Mouse (Mus musculus): ENCODE results near the gene Tarbp1. TPM values are rescaled to one million over a fixed set of nuclear protein-coding genes. Genes with fewer than 3 reads are reported as not detected.

Tarbp1 gene
- polyA plus RNA-seq, 1 experiment from 2014 or later, result 2.3 TPM

GRCm38 (mm10) chr8:126498465-126498864 lies 23.6 kb upstream of the Tarbp1 start:
- H3K27ac ChIP-seq (replicated peaks in 1 of 2; ENCODE audit: control insufficient read depth in 1 of 2, insufficient read depth in 1 of 2, low read depth in 2 of 2, low read length in 2 of 2), result peak overlapping the region in 1 of 2 experiments; percentile 66; a peak in 1 of 4 replicates
- H3K36me3 ChIP-seq (ENCODE audit: control insufficient read depth, insufficient read depth, low read length), result no peaks in the 10 kb centered on the region
- ATAC-seq (ENCODE audit: insufficient number of reproducible peaks, insufficient read depth, low FRiP score, low read depth), result no peak
- 57% methylated on average over 6 of the region's 6 CpGs for WGBS
- no peak overlapping the region; the same call in 1 of the 2 replicates for H3K4me2 ChIP-seq (ENCODE audit: low read length)
- no peaks in the 10 kb centered on the region for H3K9me3 ChIP-seq (ENCODE audit: control insufficient read depth, low read length)
- H3K27me3 ChIP-seq (ENCODE audit: control insufficient read depth, insufficient read depth, low read length), result no peaks in the 10 kb centered on the region
- peaks cover 14 to 17% of the 10 kb centered on the region in 2 experiments for H3K4me1 ChIP-seq (ENCODE audit: control insufficient read depth in 2 of 2, insufficient read depth in 2 of 2, low read length in 2 of 2)
- H3K9ac ChIP-seq (ENCODE audit: low read length), result 0 out of 2 replicates have a peak overlapping the region, but pooled peaks have one; percentile 67
- H3K4me3 ChIP-seq (ENCODE audit: control insufficient read depth in 1 of 2, insufficient read depth in 1 of 2, low read depth in 1 of 2, low read length in 2 of 2), result no peak overlapping the region

DNA sequence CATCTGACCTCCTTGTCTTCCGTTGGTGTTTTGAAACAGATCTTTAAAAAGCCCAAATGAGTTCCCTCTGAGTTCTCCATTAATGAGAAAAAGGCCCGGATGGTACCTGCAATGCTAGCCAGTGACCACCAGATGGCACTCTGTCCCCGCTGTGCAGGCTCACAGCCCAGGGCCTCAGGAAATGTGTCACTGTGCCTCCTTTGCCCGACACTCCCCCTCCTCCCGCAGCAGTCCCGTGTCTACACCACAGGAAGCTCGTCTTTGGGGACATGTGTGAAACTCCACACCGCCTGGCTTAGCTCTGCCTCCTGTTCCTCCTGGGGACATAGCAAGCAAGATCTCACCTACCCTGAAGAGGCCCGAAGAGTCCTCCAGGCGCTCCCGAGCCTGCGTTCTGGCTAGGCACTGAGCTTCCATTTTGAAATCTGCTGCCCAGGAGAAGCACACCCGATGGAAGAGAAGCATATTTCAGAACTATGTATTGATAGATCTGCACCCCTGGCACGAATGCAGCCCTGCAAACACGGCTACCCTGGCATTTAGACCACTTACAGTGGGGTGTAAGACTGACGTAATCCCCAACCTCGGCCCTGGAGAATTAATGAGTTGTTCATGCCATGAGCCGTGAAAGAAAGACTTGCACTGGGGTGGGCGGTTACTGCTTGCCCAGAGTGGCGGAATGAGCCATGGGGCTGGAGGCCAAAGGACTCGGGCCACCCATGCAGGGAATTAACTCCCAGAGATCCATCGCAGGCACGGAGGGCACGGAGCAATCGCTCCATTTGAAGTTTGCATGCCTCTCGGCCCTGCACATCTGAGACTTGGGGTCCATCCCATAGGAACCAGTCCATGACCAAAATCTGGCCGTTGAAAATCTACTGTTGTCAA lies 22.9 kb upstream of the Tarbp1 start:
- Histone ChIP-seq H3K27me3 (ENCODE audit: control insufficient read depth, insufficient read depth, low read length) (no peaks in the 10 kb centered on the region), H3K4me3 (ENCODE audit: control insufficient read depth in 1 of 2, insufficient read depth in 1 of 2, low read depth in 1 of 2, low read length in 2 of 2) (peak overlapping the region; percentile 22 to 40), H3K4me1 (ENCODE audit: control insufficient read depth in 2 of 2, insufficient read depth in 2 of 2, low read length in 2 of 2) (peaks cover 13 to 14% of the 10 kb centered on the region in 2 experiments), H3K36me3 (ENCODE audit: control insufficient read depth, insufficient read depth, low read length) (no peaks in the 10 kb centered on the region), H3K9me3 (ENCODE audit: control insufficient read depth, low read length) (no peaks in the 10 kb centered on the region), H3K27ac (replicated peaks in 1 of 2; ENCODE audit: control insufficient read depth in 1 of 2, insufficient read depth in 1 of 2, low read depth in 2 of 2, low read length in 2 of 2) (peak overlapping the region; percentile 66 to 79), H3K9ac (ENCODE audit: low read length) (peak overlapping the region; percentile 67), H3K4me2 (ENCODE audit: low read length) (peak overlapping the region; percentile 62)
- peak; percentile 72; the same call in 1 of the 2 replicates for ATAC-seq (ENCODE audit: insufficient number of reproducible peaks, insufficient read depth, low FRiP score, low read depth)
- 28% methylated on average over 27 of the region's 27 CpGs for WGBS

- Histone ChIP-seq H3K27ac (replicated peaks in 1 of 2; ENCODE audit: control insufficient read depth in 1 of 2, insufficient read depth in 1 of 2, low read depth in 2 of 2, low read length in 2 of 2) (peak overlapping the region in 1 of 2 experiments; percentile 66; a peak in 1 of 4 replicates), H3K36me3 (ENCODE audit: control insufficient read depth, insufficient read depth, low read length) (no peaks in the 10 kb centered on the region), H3K9me3 (ENCODE audit: control insufficient read depth, low read length) (no peaks in the 10 kb centered on the region), H3K4me2 (ENCODE audit: low read length) (no peak overlapping the region), H3K4me1 (ENCODE audit: control insufficient read depth in 2 of 2, insufficient read depth in 2 of 2, low read length in 2 of 2) (peaks cover 10 to 11% of the 10 kb centered on the region in 2 experiments), H3K27me3 (ENCODE audit: control insufficient read depth, insufficient read depth, low read length) (no peaks in the 10 kb centered on the region), H3K4me3 (ENCODE audit: control insufficient read depth in 1 of 2, insufficient read depth in 1 of 2, low read depth in 1 of 2, low read length in 2 of 2) (no peak overlapping the region), H3K9ac (ENCODE audit: low read length) (0 out of 2 replicates have a peak overlapping the region, but pooled peaks have one; percentile 6)
- WGBS, result 48% methylated on average over 5 of the region's 5 CpGs
- ATAC-seq (ENCODE audit: insufficient number of reproducible peaks, insufficient read depth, low FRiP score, low read depth), result no peak
Measured at GRCm38 (mm10) chr8:126496915-126497314, 22.1 kb upstream of the Tarbp1 start.

- Histone ChIP-seq H3K36me3 (ENCODE audit: control insufficient read depth, insufficient read depth, low read length) (no peaks in the 10 kb centered on the region), H3K9me3 (ENCODE audit: control insufficient read depth, low read length) (no peaks in the 10 kb centered on the region), H3K4me2 (ENCODE audit: low read length) (no peak overlapping the region), H3K27me3 (ENCODE audit: control insufficient read depth, insufficient read depth, low read length) (no peaks in the 10 kb centered on the region), H3K9ac (ENCODE audit: low read length) (no peak overlapping the region), H3K4me3 (ENCODE audit: control insufficient read depth in 1 of 2, insufficient read depth in 1 of 2, low read depth in 1 of 2, low read length in 2 of 2) (no peak overlapping the region), H3K4me1 (ENCODE audit: control insufficient read depth in 2 of 2, insufficient read depth in 2 of 2, low read length in 2 of 2) (peaks cover 10 to 11% of the 10 kb centered on the region in 2 experiments), H3K27ac (replicated peaks in 1 of 2; ENCODE audit: control insufficient read depth in 1 of 2, insufficient read depth in 1 of 2, low read depth in 2 of 2, low read length in 2 of 2) (no peak overlapping the region)
- ATAC-seq (ENCODE audit: insufficient number of reproducible peaks, insufficient read depth, low FRiP score, low read depth), result no peak
- 79% methylated on average over 12 of the region's 12 CpGs for WGBS
Measured at GRCm38 (mm10) chr8:126495461-126495860, 20.6 kb upstream of the Tarbp1 start.

GRCm38 (mm10) chr8:126494160-126495110 lies 19.6 kb upstream of the Tarbp1 start:
- H3K36me3 ChIP-seq (ENCODE audit: control insufficient read depth, insufficient read depth, low read length), result no peaks in the 10 kb centered on the region
- ATAC-seq (ENCODE audit: insufficient number of reproducible peaks, insufficient read depth, low FRiP score, low read depth), result no peak
- no peak overlapping the region for H3K9ac ChIP-seq (ENCODE audit: low read length)
- no peak overlapping the region for H3K4me2 ChIP-seq (ENCODE audit: low read length)
- peaks cover 10 to 11% of the 10 kb centered on the region in 2 experiments for H3K4me1 ChIP-seq (ENCODE audit: control insufficient read depth in 2 of 2, insufficient read depth in 2 of 2, low read length in 2 of 2)
- no peaks in the 10 kb centered on the region for H3K27me3 ChIP-seq (ENCODE audit: control insufficient read depth, insufficient read depth, low read length)
- no peak overlapping the region for H3K27ac ChIP-seq (replicated peaks in 1 of 2; ENCODE audit: control insufficient read depth in 1 of 2, insufficient read depth in 1 of 2, low read depth in 2 of 2, low read length in 2 of 2)
- no peaks in the 10 kb centered on the region for H3K9me3 ChIP-seq (ENCODE audit: control insufficient read depth, low read length)
- 75% methylated on average over 15 of the region's 15 CpGs for WGBS
- no peak overlapping the region for H3K4me3 ChIP-seq (ENCODE audit: control insufficient read depth in 1 of 2, insufficient read depth in 1 of 2, low read depth in 1 of 2, low read length in 2 of 2)

GRCm38 (mm10) chr8:126482938-126483337 lies 8.1 kb upstream of the Tarbp1 start:
- peaks cover 0 to 5% of the 10 kb centered on the region in 2 experiments; a peak in 1 of 4 replicates for H3K4me1 ChIP-seq (ENCODE audit: control insufficient read depth in 2 of 2, insufficient read depth in 2 of 2, low read length in 2 of 2)
- no peaks in the 10 kb centered on the region for H3K36me3 ChIP-seq (ENCODE audit: control insufficient read depth, insufficient read depth, low read length)
- H3K27me3 ChIP-seq (ENCODE audit: control insufficient read depth, insufficient read depth, low read length), result 0 out of 2 replicates have a peak, but pooled peaks cover 4% of the 10 kb centered on the region
- 6% methylated on average over 5 of the region's 5 CpGs for WGBS
- H3K9me3 ChIP-seq (ENCODE audit: control insufficient read depth, low read length), result no peaks in the 10 kb centered on the region
- H3K9ac ChIP-seq (ENCODE audit: low read length), result no peak overlapping the region
- ATAC-seq (ENCODE audit: insufficient number of reproducible peaks, insufficient read depth, low FRiP score, low read depth), result no peak
- H3K4me3 ChIP-seq (ENCODE audit: control insufficient read depth in 1 of 2, insufficient read depth in 1 of 2, low read depth in 1 of 2, low read length in 2 of 2), result no peak overlapping the region
- H3K27ac ChIP-seq (replicated peaks in 1 of 2; ENCODE audit: control insufficient read depth in 1 of 2, insufficient read depth in 1 of 2, low read depth in 2 of 2, low read length in 2 of 2), result no peak overlapping the region
- no peak overlapping the region for H3K4me2 ChIP-seq (ENCODE audit: low read length)

DNA sequence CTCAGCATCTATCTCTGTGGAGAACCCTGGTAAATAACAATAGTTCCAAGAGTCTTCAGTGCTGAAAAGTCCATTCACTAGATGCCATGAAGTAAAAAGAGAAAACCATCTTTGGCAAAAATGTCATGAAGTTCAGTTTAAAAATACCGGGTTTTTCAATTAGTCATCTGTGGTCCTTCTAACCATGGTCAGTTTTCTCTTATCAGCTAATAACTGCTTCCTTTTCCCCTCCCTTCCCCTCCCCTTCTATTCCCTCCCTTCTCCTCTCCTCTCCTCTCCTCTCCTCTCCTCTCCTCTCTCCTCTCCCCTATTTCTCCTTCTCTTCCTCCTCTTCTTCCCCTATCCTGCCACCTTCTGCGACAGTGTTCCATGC lies 7.5 kb upstream of the Tarbp1 start:
- no peak overlapping the region for H3K4me2 ChIP-seq (ENCODE audit: low read length)
- H3K4me1 ChIP-seq (ENCODE audit: control insufficient read depth in 2 of 2, insufficient read depth in 2 of 2, low read length in 2 of 2), result peaks cover 0 to 5% of the 10 kb centered on the region in 2 experiments; a peak in 1 of 4 replicates
- 43% methylated on average over 2 of the region's 2 CpGs for WGBS
- H3K36me3 ChIP-seq (ENCODE audit: control insufficient read depth, insufficient read depth, low read length), result no peaks in the 10 kb centered on the region
- 0 out of 2 replicates have a peak, but pooled peaks cover 4% of the 10 kb centered on the region for H3K27me3 ChIP-seq (ENCODE audit: control insufficient read depth, insufficient read depth, low read length)
- no peaks in the 10 kb centered on the region for H3K9me3 ChIP-seq (ENCODE audit: control insufficient read depth, low read length)
- ATAC-seq (ENCODE audit: insufficient number of reproducible peaks, insufficient read depth, low FRiP score, low read depth), result no peak
- no peak overlapping the region for H3K4me3 ChIP-seq (ENCODE audit: control insufficient read depth in 1 of 2, insufficient read depth in 1 of 2, low read depth in 1 of 2, low read length in 2 of 2)
- no peak overlapping the region for H3K9ac ChIP-seq (ENCODE audit: low read length)
- H3K27ac ChIP-seq (replicated peaks in 1 of 2; ENCODE audit: control insufficient read depth in 1 of 2, insufficient read depth in 1 of 2, low read depth in 2 of 2, low read length in 2 of 2), result no peak overlapping the region
